In the genomic region with DNA sequence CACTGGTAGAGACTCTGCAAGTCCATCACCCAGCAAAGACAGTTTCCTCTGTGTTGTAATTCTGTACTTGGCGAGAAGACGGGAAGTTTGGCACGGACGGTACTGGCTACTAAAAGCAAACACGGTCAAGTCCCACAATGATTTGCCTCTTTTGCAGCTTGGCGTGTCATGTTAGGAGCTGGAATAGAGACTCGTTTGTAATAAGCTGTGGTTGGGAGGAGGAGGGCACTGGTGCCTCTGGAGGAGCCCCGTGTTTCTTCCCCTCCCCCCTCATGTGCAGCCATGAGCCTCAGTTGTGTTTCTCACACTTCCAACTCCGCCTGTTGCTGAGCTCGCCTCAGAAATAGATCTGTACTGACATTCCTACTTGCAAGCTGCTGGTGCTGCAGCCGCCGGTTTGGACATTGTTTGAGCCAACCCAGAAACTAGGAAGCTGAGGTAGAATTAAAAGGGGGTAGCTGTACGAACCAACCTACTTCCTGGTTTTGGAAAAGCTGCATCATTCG, we compare ENCODE assay signal across 9 mouse cellular contexts.
DNase-seq lines count a peak whose midpoint lies in the region; ATAC-seq and TF ChIP-seq lines count a peak whose summit lies in the region.
"Had no signal": no experiment of that assay in that cellular context is flagged by ENCODE, and none has a peak within 500 bp of the region (broad histone marks: within the 10 kb centered on the region; RNA-seq: fewer than 3 reads in every experiment).

No protein-coding gene starts in this region.

- DNase-seq in CD4-positive, CD25-positive, alpha-beta regulatory T cell, adult 2 months (ENCODE audit: low read depth, low spot score) = peak; percentile 15
- peak; percentile 6 for DNase-seq in thymus, adult 2 months
- DNase-seq in thymus, adult 18-20 months = no peak
- peak; percentile 59 for DNase-seq in layer of hippocampus, adult 11-12 months (ENCODE audit: low spot score)
- DNase-seq in lung, adult 2 months = peak; percentile 11
- DNase-seq in thymus, postnatal 4 days = peak; percentile 47

- H3K4me1 ChIP-seq in thymus, adult 2 months (replicated peaks; ENCODE audit: control insufficient read depth, insufficient read depth, low read length) = peaks cover 7% of the 10 kb centered on the region; the same call in 1 of the 2 replicates
- H3K4me1 ChIP-seq in lung, adult 2 months (ENCODE audit: control insufficient read depth, insufficient read depth, low read length) = no peaks in the 10 kb centered on the region
- no peaks in the 10 kb centered on the region for H3K4me1 ChIP-seq in forebrain, embryonic 12.5 days
- H3K4me1 ChIP-seq: stomach, embryonic 15.5 days had no signal

- H3K9ac ChIP-seq in forebrain, embryonic 12.5 days = no peak overlapping the region
- H3K9ac ChIP-seq: stomach, embryonic 15.5 days had no signal

- no peak overlapping the region for H3K27ac ChIP-seq in thymus, adult 2 months (ENCODE audit: control insufficient read depth, insufficient read depth, low read length)
- H3K27ac ChIP-seq in forebrain, embryonic 12.5 days = no peak overlapping the region
- H3K27ac ChIP-seq: stomach, embryonic 15.5 days had no signal

- TF ChIP-seq POLR2A in thymus, adult 2 months (IDR thresholded peaks at IDR 0.05; ENCODE audit: control insufficient read depth, extremely low read depth, insufficient read depth, low read length, poor library complexity) = no peak
- TF ChIP-seq POLR2A in lung, adult 2 months (IDR thresholded peaks at IDR 0.05; ENCODE audit: borderline replicate concordance, extremely low read depth, low read depth, low read length) = no peak

- H3K4me2 ChIP-seq in forebrain, embryonic 12.5 days = no peak overlapping the region
- H3K4me2 ChIP-seq: stomach, embryonic 15.5 days had no signal

- H3K9me3 ChIP-seq in forebrain, embryonic 12.5 days = no peaks in the 10 kb centered on the region
- H3K9me3 ChIP-seq: stomach, embryonic 15.5 days had no signal

- H3K4me3 ChIP-seq in thymus, adult 2 months (ENCODE audit: control insufficient read depth, insufficient read depth, low read length) = peak overlapping the region; percentile 30
- no peak overlapping the region for H3K4me3 ChIP-seq in lung, adult 2 months (replicated peaks; ENCODE audit: extremely low read depth, low read depth, low read length)
- no peak overlapping the region for H3K4me3 ChIP-seq in forebrain, embryonic 12.5 days (replicated peaks)
- H3K4me3 ChIP-seq: stomach, embryonic 15.5 days had no signal

- TF ChIP-seq CTCF in thymus, adult 2 months (IDR thresholded peaks at IDR 0.05; ENCODE audit: borderline replicate concordance, control insufficient read depth, extremely low read depth, insufficient read depth, low read length, poor library complexity) = no peak
- no peak for TF ChIP-seq CTCF in lung, adult 2 months (IDR thresholded peaks at IDR 0.05; ENCODE audit: insufficient read depth, low read length)

- H3K27me3 ChIP-seq in thymus, adult 2 months (ENCODE audit: control insufficient read depth, insufficient read depth, low read length) = no peaks in the 10 kb centered on the region
- H3K27me3 ChIP-seq in forebrain, embryonic 12.5 days = no peaks in the 10 kb centered on the region
- H3K27me3 ChIP-seq: stomach, embryonic 15.5 days had no signal

- no peak for ATAC-seq in CD4-positive, CD25-positive, alpha-beta regulatory T cell, adult 4 months
- ATAC-seq in forebrain, embryonic 12.5 days (ENCODE audit: low FRiP score) = no peak

- no peaks in the 10 kb centered on the region for H3K36me3 ChIP-seq in thymus, adult 2 months (ENCODE audit: control insufficient read depth, insufficient read depth, low read length)
- no peaks in the 10 kb centered on the region for H3K36me3 ChIP-seq in forebrain, embryonic 12.5 days (replicated peaks)
- H3K36me3 ChIP-seq: stomach, embryonic 15.5 days had no signal

- WGBS in thymus, adult 2 months = 46% methylated on average over 14 of the region's 14 CpGs
- WGBS in lung, adult 2 months = 39% methylated on average over 14 of the region's 14 CpGs
- 87% methylated on average over 14 of the region's 14 CpGs for WGBS in forebrain, embryonic 12.5 days

Comparison
In these comparisons a context has a peak if more than half of its experiments do, and no peak if none do; other contexts are left out.
1. DNase-seq: peak in CD4-positive, CD25-positive, alpha-beta regulatory T cell, adult 2 months (single experiment), thymus, adult 2 months (single experiment), layer of hippocampus, adult 11-12 months (single experiment), lung, adult 2 months (single experiment) and thymus, postnatal 4 days (single experiment); none in thymus, adult 18-20 months (0 of 2).